Mouse (Mus musculus): Measurements from ENCODE around the gene Olfr9.
"Not testable (repeated sequence)": the region's sequence is repeated elsewhere in the genome, so short reads cannot be mapped to it uniquely, and the experiment has no call there.

Olfr9 gene

GRCm38 (mm10) chr10:128989131-128989530 is at the start of gene Olfr9:
Olfr9 (plus strand) TSS chr10:128989431.
- in situ Hi-C loops (cut with MseI, MboI) = not testable (repeated sequence)

- in situ Hi-C loops (cut with MseI, MboI) = loop anchor here in 1 of 2 experiments (5.0 kb wide), 1 partner anchor 37 kb away; no protein-coding TSS in a partner anchor
These were observed 48.7 kb upstream of the Olfr9 start for GRCm38 (mm10) chr10:128940475-128941061.

- in situ Hi-C loops (cut with MseI, MboI) = no loop called here
These were observed 43.6 kb upstream of the Olfr9 start for GRCm38 (mm10) chr10:128945675-128946074.

GRCm38 (mm10) chr10:128947496-128947895 is 41.7 kb upstream of the Olfr9 start:
- in situ Hi-C loops (cut with MseI, MboI) = no loop called here

GRCm38 (mm10) chr10:128950208-128950887 is 38.9 kb upstream of the Olfr9 start:
- in situ Hi-C loops (cut with MseI, MboI) = no loop called here

- in situ Hi-C loops (cut with MseI, MboI) = no loop called here
These were observed 30.9 kb upstream of the Olfr9 start for GRCm38 (mm10) chr10:128958340-128958739.

GRCm38 (mm10) chr10:128960142-128960541 is 29.1 kb upstream of the Olfr9 start:
- in situ Hi-C loops (cut with MseI, MboI) = no loop called here

- in situ Hi-C loops (cut with MseI, MboI) = no loop called here
These were observed 28.3 kb upstream of the Olfr9 start, which contains the start of gene Mettl7b for GRCm38 (mm10) chr10:128960590-128961584. Mettl7b (minus strand) TSS chr10:128960988.

- in situ Hi-C loops (cut with MseI, MboI) = no loop called here
These were observed 24.3 kb upstream of the Olfr9 start for GRCm38 (mm10) chr10:128964961-128965360.

GRCm38 (mm10) chr10:128965871-128966270 is 23.4 kb upstream of the Olfr9 start:
- in situ Hi-C loops (cut with MseI, MboI) = no loop called here

- in situ Hi-C loops (cut with MseI, MboI) = no loop called here
These were observed 20.9 kb upstream of the Olfr9 start for GRCm38 (mm10) chr10:128968341-128968749.

GRCm38 (mm10) chr10:128970740-128971250 is 18.4 kb upstream of the Olfr9 start:
- in situ Hi-C loops (cut with MseI, MboI) = loop anchor here in 1 of 2 experiments (10.0 kb wide), 1 partner anchor 56 kb away; no protein-coding TSS in a partner anchor

- in situ Hi-C loops (cut with MseI, MboI) = loop anchor here in 1 of 2 experiments (10.0 kb wide), 1 partner anchor 58 kb away; no protein-coding TSS in a partner anchor
These were observed 16.4 kb upstream of the Olfr9 start for GRCm38 (mm10) chr10:128972841-128973240.

GRCm38 (mm10) chr10:128976395-128976794 is 12.8 kb upstream of the Olfr9 start:
- in situ Hi-C loops (cut with MseI, MboI) = loop anchor here (5.0 to 10.0 kb wide), 2 partner anchors 34 to 62 kb away; no protein-coding TSS in a partner anchor

- in situ Hi-C loops (cut with MseI, MboI) = loop anchor here (5.0 to 10.0 kb wide), 2 partner anchors 35 to 63 kb away; no protein-coding TSS in a partner anchor
These were observed 11.6 kb upstream of the Olfr9 start for GRCm38 (mm10) chr10:128977522-128978114.

GRCm38 (mm10) chr10:128980644-128981365 is 8.4 kb upstream of the Olfr9 start:
- in situ Hi-C loops (cut with MseI, MboI) = no loop called here

GRCm38 (mm10) chr10:128990129-128990850 is 1.1 kb downstream of the Olfr9 start:
- in situ Hi-C loops (cut with MseI, MboI) = not testable (repeated sequence)

GRCm38 (mm10) chr10:128990994-128991393 is 1.8 kb downstream of the Olfr9 start:
- in situ Hi-C loops (cut with MseI, MboI) = no loop called here

GRCm38 (mm10) chr10:128995796-128996195 is 6.6 kb downstream of the Olfr9 start:
- in situ Hi-C loops (cut with MseI, MboI) = no loop called here

Measured in mouse trophoblast stem cell (cell line).